Mouse (Mus musculus) CH12.LX (cell line): Measurements from ENCODE around the gene Hoxc4.

Source experiments
- BHLHE40 ChIP-seq: IDR thresholded peaks from 2 replicates; pipeline ENCODE4 v1.6.1; 2011; ENCODE audit warnings: mild to moderate bottlenecking, low read depth, low read length, improper control_type of control experiment
- CTCF ChIP-seq, 2 experiments: IDR thresholded peaks in 1 of 2; conservative IDR thresholded peaks in 1 of 2; 2 replicates each; pipeline ENCODE4 v1.5.1; 2011 to 2012; ENCODE audit warnings: low read depth in 2 of 2, low read length in 2 of 2, improper control_type of control experiment in 1 of 2, inconsistent platforms in 1 of 2, mild to moderate bottlenecking in 1 of 2, moderate library complexity in 1 of 2
- ELF1 ChIP-seq: IDR thresholded peaks from 2 replicates; pipeline ENCODE4 v1.6.1; 2014; ENCODE audit warnings: low read depth, mild to moderate bottlenecking, inconsistent platforms, low read length, improper control_type of control experiment
- GABPA ChIP-seq: IDR thresholded peaks from 2 replicates; pipeline ENCODE4 v1.6.1; 2012; ENCODE audit warnings: low read depth, low read length, improper control_type of control experiment, inconsistent platforms; ENCODE audit not compliant: insufficient replicate concordance
- MAFK ChIP-seq: IDR thresholded peaks from 2 replicates; pipeline ENCODE4 v1.6.1; 2011; ENCODE audit warnings: low read length, improper control_type of control experiment; ENCODE audit not compliant: insufficient replicate concordance
- MEF2A ChIP-seq: IDR thresholded peaks from 2 replicates; pipeline ENCODE4 v1.6.1; 2014; ENCODE audit warnings: low read depth, mild to moderate bottlenecking, inconsistent platforms, low read length, improper control_type of control experiment, borderline replicate concordance
- MYC ChIP-seq: IDR thresholded peaks from 2 replicates; pipeline ENCODE4 v1.6.1; 2011; ENCODE audit warnings: low read depth, mild to moderate bottlenecking, improper control_type of control experiment, low read length
- NRF1 ChIP-seq: IDR thresholded peaks from 2 replicates; pipeline ENCODE4 v1.6.1; 2014; ENCODE audit warnings: low read depth, mild to moderate bottlenecking, inconsistent platforms, low read length, improper control_type of control experiment, moderate library complexity
- POLR2A ChIP-seq: IDR thresholded peaks from 2 replicates; pipeline ENCODE4 v1.6.1; 2011; ENCODE audit warnings: low read depth, mild to moderate bottlenecking, improper control_type of control experiment, low read length
- SIN3A ChIP-seq: IDR thresholded peaks from 2 replicates; pipeline ENCODE4 v1.6.1; 2012; ENCODE audit warnings: low read length, improper control_type of control experiment, inconsistent platforms
- TBP ChIP-seq: conservative IDR thresholded peaks from 2 replicates; pipeline ENCODE4 v1.6.1; 2011; ENCODE audit warnings: low read depth, low read length, improper control_type of control experiment
- TCF12 ChIP-seq: IDR thresholded peaks from 2 replicates; pipeline ENCODE4 v1.6.1; 2014; ENCODE audit warnings: low read depth, mild to moderate bottlenecking, inconsistent platforms, low read length, improper control_type of control experiment
- ZKSCAN1 ChIP-seq: IDR thresholded peaks from 2 replicates; pipeline ENCODE4 v1.6.1; 2012; ENCODE audit warnings: low read depth, inconsistent platforms, low read length, improper control_type of control experiment, borderline replicate concordance

- TF ChIP-seq MEF2A (no peak), ELF1 (no peak), CTCF (conservative IDR thresholded peaks at IDR 0.05 in 1 of 2, IDR thresholded peaks at IDR 0.05 in 1 of 2; ENCODE audit: low read depth in 2 of 2, low read length in 2 of 2) (no peak), GABPA (no peak), BHLHE40 (no peak), TCF12 (no peak), POLR2A (no peak), MAFK (no peak), MYC (no peak), TBP (no peak), SIN3A (no peak), NRF1 (no peak), ZKSCAN1 (no peak)
These were observed 35.0 kb upstream of the Hoxc4 start for GRCm38 (mm10) chr15:102983716-102984115.
